Mouse (Mus musculus) myocyte (in vitro differentiated cells): ENCODE measurements around the gene Hist2h2be. TPM values are rescaled to one million over a fixed set of nuclear protein-coding genes. Genes with fewer than 3 reads are reported as not detected.

Experiments
- H3K27me3 ChIP-seq: one replicate; pipeline ENCODE4 v1.6.1; 2011; ENCODE audit not compliant: control insufficient read depth, insufficient read depth, insufficient read length
- H3K36me3 ChIP-seq: one replicate; pipeline ENCODE4 v1.6.1; 2011; ENCODE audit not compliant: control insufficient read depth, insufficient read depth
- H3K4me2 ChIP-seq: one replicate; pipeline ENCODE4 v1.6.1; 2011; ENCODE audit warnings: low read depth, control low read depth
- H3K4me3 ChIP-seq: one replicate; pipeline ENCODE4 v1.5.1; 2011; ENCODE audit warnings: mild to moderate bottlenecking, control low read depth, moderate library complexity
- H3K79me2 ChIP-seq: one replicate; pipeline ENCODE4 v1.6.1; 2011; ENCODE audit not compliant: control insufficient read depth, insufficient read depth
- H3ac ChIP-seq: one replicate; pipeline ENCODE4 v1.6.1; 2011; ENCODE audit not compliant: control insufficient read depth, insufficient read length
- CEBPB ChIP-seq: IDR thresholded peaks from 2 replicates; pipeline ENCODE4 v1.6.1; 2011; ENCODE audit warnings: mild to moderate bottlenecking, moderate library complexity; ENCODE audit not compliant: poor library complexity, insufficient read depth, severe bottlenecking
- E2F4 ChIP-seq: IDR thresholded peaks from one replicate; pipeline ENCODE4 v1.6.1; 2011; ENCODE audit warnings: mild to moderate bottlenecking, control low read depth, moderate library complexity; ENCODE audit not compliant: insufficient read depth
- MAX ChIP-seq: IDR thresholded peaks from one replicate; pipeline ENCODE4 v1.6.1; 2011; ENCODE audit warnings: low read depth, mild to moderate bottlenecking, control low read depth
- MYOD1 ChIP-seq, 3 experiments: IDR thresholded peaks; one replicate each; pipeline ENCODE4 v1.6.1; 2011; ENCODE audit warnings: control low read depth in 2 of 3, low read depth in 2 of 3, mild to moderate bottlenecking in 2 of 3, moderate library complexity in 1 of 3; ENCODE audit not compliant: insufficient read length in 2 of 3, control insufficient read depth in 1 of 3
- MYOG ChIP-seq, 3 experiments: IDR thresholded peaks; one replicate each; pipeline ENCODE4 v1.6.1; 2011; ENCODE audit warnings: control low read depth in 2 of 3, low read depth in 2 of 3, mild to moderate bottlenecking in 2 of 3; ENCODE audit not compliant: insufficient read length in 2 of 3, control insufficient read depth in 1 of 3, insufficient read depth in 1 of 3
- POLR2A ChIP-seq: IDR thresholded peaks from one replicate; pipeline ENCODE4 v1.6.1; 2011; ENCODE audit warnings: low read depth, mild to moderate bottlenecking, control low read depth, moderate library complexity; ENCODE audit not compliant: insufficient read length
- POLR2AphosphoS2 ChIP-seq: IDR thresholded peaks from one replicate; pipeline ENCODE4 v1.6.1; 2011; ENCODE audit warnings: low read depth, control low read depth; ENCODE audit not compliant: insufficient read length
- REST ChIP-seq: IDR thresholded peaks from one replicate; pipeline ENCODE4 v1.6.1; 2011; ENCODE audit warnings: mild to moderate bottlenecking, control low read depth, moderate library complexity; ENCODE audit not compliant: insufficient read depth, insufficient read length
- SRF ChIP-seq: IDR thresholded peaks from one replicate; pipeline ENCODE4 v1.6.1; 2011; ENCODE audit warnings: low read depth; ENCODE audit not compliant: control insufficient read depth, insufficient read length
- TCF12 ChIP-seq: IDR thresholded peaks from one replicate; pipeline ENCODE4 v1.6.1; 2011; ENCODE audit warnings: mild to moderate bottlenecking, control low read depth; ENCODE audit not compliant: poor library complexity, insufficient read depth, severe bottlenecking
- TCF3 ChIP-seq: IDR thresholded peaks from one replicate; pipeline ENCODE4 v1.6.1; 2011; ENCODE audit warnings: low read depth, control low read depth; ENCODE audit not compliant: insufficient read length
- USF1 ChIP-seq: IDR thresholded peaks from one replicate; pipeline ENCODE4 v1.6.1; 2011; ENCODE audit warnings: low read depth, mild to moderate bottlenecking, control low read depth, moderate library complexity
- polyA plus RNA-seq: library from polyadenylated mRNA; unstranded; fragments of >200 nt; fragmentation: generic; extraction: Trizol; gene quantifications from one replicate; pipeline ENCODE4 v1.2.1, GENCODE M21; 2012; ENCODE audit warnings: missing spikeins

The Hist2h2be gene
- polyA plus RNA-seq, 1 experiment, result 2.2 TPM

DNA sequence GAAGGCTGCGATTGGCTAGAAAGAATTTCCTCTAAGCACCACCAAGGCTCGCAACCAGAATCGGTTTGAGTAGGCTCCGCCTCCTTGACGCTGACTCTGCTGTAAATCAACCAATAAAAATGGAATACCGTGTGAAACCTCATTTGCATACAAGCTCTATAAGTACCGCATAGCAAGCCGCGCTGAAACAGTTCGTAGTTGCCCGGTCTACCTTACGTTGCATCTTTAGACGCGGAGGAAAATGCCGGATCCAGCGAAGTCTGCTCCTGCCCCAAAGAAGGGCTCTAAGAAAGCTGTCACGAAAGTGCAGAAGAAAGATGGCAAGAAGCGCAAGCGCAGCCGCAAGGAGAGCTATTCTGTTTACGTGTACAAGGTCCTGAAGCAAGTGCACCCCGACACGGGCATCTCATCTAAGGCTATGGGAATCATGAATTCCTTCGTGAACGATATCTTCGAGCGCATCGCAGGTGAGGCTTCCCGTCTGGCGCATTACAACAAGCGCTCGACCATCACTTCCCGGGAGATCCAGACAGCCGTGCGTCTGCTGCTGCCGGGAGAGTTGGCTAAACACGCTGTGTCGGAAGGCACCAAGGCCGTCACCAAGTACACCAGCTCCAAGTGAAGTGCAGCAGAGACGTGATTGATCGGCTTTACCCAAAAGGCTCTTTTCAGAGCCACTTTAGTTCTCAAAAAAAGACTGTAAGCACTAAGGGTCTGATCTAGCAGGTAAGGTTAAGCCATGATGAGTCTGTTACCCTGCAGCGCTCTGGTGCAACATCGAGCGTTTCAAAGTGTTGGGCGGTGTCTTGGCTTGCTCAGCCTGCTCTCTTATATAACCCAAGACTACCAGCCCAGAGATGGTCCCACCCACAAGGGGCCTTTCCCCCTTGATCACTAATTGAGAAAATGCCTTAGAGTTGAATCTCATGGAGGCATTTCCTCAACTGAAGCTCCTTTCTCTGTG is 48.9 kb downstream of the Hist2h2be start, which contains the start of gene Hist2h2bb:
Gene Hist2h2bb, plus strand, starts transcription at position 242 of the 964 bp plus-strand sequence.
- H3K4me2 ChIP-seq, result peak within 1 kb of the TSS; percentile 82
- no peaks in the 10 kb centered on the region for H3K27me3 ChIP-seq
- no peaks in the 10 kb centered on the region for H3K79me2 ChIP-seq
- no peak for TF ChIP-seq REST
- TF ChIP-seq CEBPB, result 0 out of 2 replicates have a peak, but pooled peaks have one; percentile 2
- no peak for TF ChIP-seq E2F4
- no peak for TF ChIP-seq MAX
- TF ChIP-seq POLR2A, result peak; percentile 89
- TF ChIP-seq MYOD1 (IDR thresholded peaks at IDR 0.05; ENCODE audit: control insufficient read depth in 1 of 3, insufficient read length in 2 of 3, low read depth in 2 of 3), result no peak
- no peak for TF ChIP-seq MYOG (IDR thresholded peaks at IDR 0.05; ENCODE audit: control insufficient read depth in 1 of 3, insufficient read depth in 1 of 3, insufficient read length in 2 of 3, low read depth in 2 of 3)
- TF ChIP-seq USF1, result no peak
- peak; percentile 99 for TF ChIP-seq POLR2AphosphoS2
- TF ChIP-seq TCF3, result no peak
- TF ChIP-seq TCF12, result no peak
- no peak for TF ChIP-seq SRF
- H3K4me3 ChIP-seq, result peak within 1 kb of the TSS; percentile 46
- H3K36me3 ChIP-seq, result no peaks in the 10 kb centered on the region
- peak within 1 kb of the TSS; percentile 46 for H3ac ChIP-seq

Other genes starting within 250 kb of the Hist2h2be start
- gene Plekho1, start 225.1 kb upstream of the Hist2h2be start, polyA plus RNA-seq, result 107 TPM
- 22.0 TPM for gene Vps45, start 162.7 kb upstream of the Hist2h2be start, polyA plus RNA-seq
- gene Otud7b, start 116.6 kb upstream of the Hist2h2be start, polyA plus RNA-seq, result 16.4 TPM
- gene Mtmr11, start 59.1 kb upstream of the Hist2h2be start, polyA plus RNA-seq, result 4.6 TPM
- 77.5 TPM for gene Sf3b4, start 48.8 kb upstream of the Hist2h2be start, polyA plus RNA-seq
- 0.28 TPM for gene Sv2a, start 40.0 kb upstream of the Hist2h2be start, polyA plus RNA-seq
- 88.0 TPM for gene Bola1, start 1.4 kb upstream of the Hist2h2be start, polyA plus RNA-seq
- not detected for gene Hist2h2ab, start 1.3 kb upstream of the Hist2h2be start, polyA plus RNA-seq
- 1.3 TPM for gene Hist2h2ac, start 239 bp upstream of the Hist2h2be start, polyA plus RNA-seq
- gene Hist2h3c2, start 18.0 kb downstream of the Hist2h2be start, polyA plus RNA-seq, result 22.7 TPM
- 103 TPM for gene Hist2h2aa2, start 19.2 kb downstream of the Hist2h2be start, polyA plus RNA-seq
- gene Hist2h2aa1, start 24.4 kb downstream of the Hist2h2be start, polyA plus RNA-seq, result not detected
- not detected for gene Hist2h3c1, start 25.6 kb downstream of the Hist2h2be start, polyA plus RNA-seq
- 1.1 TPM for gene Hist2h4, start 42.2 kb downstream of the Hist2h2be start, polyA plus RNA-seq
- gene Hist2h3b, start 47.5 kb downstream of the Hist2h2be start, polyA plus RNA-seq, result 1.1 TPM
- gene Hist2h2bb, start 48.6 kb downstream of the Hist2h2be start, polyA plus RNA-seq, result 3.7 TPM
- 0.05 TPM for gene Fcgr1, start 72.8 kb downstream of the Hist2h2be start, polyA plus RNA-seq
- gene BC107364, start 231.2 kb downstream of the Hist2h2be start, polyA plus RNA-seq, result not detected